Mouse (Mus musculus): ENCODE results near the gene Abtb2. TPM values are rescaled to one million over a fixed set of nuclear protein-coding genes. Genes with fewer than 3 reads are reported as not detected.
"Not testable (repeated sequence)": the region's sequence is repeated elsewhere in the genome, so short reads cannot be mapped to it uniquely, and the experiment has no call there.

Abtb2 gene
- 0.84 and 4.2 TPM in 2 replicates for polyA plus RNA-seq (2011; ENCODE audit: insufficient read depth, insufficient read length, low replicate concordance, missing spikeins)

DNA sequence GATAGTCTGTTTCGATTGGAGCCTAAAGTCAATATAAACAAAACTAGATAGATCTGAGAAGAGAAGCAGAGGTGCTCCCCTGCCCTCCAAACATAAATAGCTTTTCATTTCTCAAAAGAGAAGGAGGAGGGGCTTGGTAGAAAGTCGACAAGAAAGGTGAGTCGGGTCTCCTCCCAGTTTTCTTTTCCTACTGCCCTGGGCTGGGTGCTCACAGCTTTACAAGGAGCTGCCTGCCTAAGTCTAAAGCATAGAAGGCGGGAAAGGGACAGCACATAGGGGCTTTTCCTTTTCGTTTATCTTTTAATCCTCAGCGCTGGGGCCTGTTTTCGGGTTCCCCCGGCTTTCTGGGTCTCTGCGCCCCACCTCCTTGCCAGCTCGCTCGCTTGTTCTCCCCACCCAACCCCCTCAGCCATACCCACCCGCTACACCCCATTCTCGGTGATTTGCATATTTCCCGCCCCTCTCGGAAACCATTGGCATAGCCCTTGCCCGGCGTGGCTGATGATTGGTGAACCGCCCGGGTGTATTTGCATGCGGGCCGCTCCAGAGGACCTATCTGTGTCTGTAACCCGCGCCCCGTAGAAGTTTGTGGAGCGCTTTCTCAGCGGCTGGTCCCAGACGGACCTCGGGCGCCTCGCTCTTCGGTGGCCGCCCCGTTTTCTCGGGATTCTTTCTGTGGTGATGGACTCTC, at the start of gene Abtb2:
Gene Abtb2, plus strand, starts transcription at position 579 of the 691 bp plus-strand sequence.
- Histone ChIP-seq H3K4me3 (replicated peaks; ENCODE audit: control insufficient read depth, low read depth, low read length) (peak within 1 kb of the TSS; percentile 89), H3K27ac (ENCODE audit: control insufficient read depth, insufficient read depth, low read depth, low read length, poor library complexity) (peak within 1 kb of the TSS; percentile 95), H3K4me1 (ENCODE audit: control insufficient read depth, insufficient read depth, low read length) (no peaks in the 10 kb centered on the region)
- under 1% methylated on average over 34 of the region's 34 CpGs for WGBS
- TF ChIP-seq CTCF (IDR thresholded peaks at IDR 0.05; ENCODE audit: control insufficient read depth, insufficient read depth, low read length) (no peak), POLR2A (IDR thresholded peaks at IDR 0.05; ENCODE audit: borderline replicate concordance, control insufficient read depth, low read depth, low read length) (peak; percentile 76; the same call in 1 of the 2 replicates)

DNA sequence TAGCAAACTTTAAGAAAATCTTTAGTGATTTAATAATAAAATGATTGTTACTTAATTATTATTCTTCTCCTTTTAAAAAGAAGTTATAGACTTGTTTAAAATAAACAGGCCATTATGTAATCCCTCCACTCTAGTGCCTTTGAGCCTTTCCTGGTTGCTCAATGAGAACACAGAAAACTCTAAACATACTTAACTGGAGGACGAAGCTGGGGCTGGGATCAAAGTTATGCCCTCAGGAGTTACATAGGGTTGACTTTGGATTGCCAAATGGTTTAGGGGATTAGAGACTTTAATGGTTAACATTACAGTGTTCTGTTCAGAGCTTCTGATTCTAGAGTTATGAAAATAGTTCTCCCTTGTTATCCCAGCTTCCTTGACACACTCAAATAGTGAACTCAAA, 49.6 kb upstream of the Abtb2 start:
- no peak overlapping the region for H3K27ac ChIP-seq (ENCODE audit: control insufficient read depth, insufficient read depth, low read depth, low read length, poor library complexity)
- WGBS = 49% methylated on average over 1 of the region's 1 CpGs

DNA sequence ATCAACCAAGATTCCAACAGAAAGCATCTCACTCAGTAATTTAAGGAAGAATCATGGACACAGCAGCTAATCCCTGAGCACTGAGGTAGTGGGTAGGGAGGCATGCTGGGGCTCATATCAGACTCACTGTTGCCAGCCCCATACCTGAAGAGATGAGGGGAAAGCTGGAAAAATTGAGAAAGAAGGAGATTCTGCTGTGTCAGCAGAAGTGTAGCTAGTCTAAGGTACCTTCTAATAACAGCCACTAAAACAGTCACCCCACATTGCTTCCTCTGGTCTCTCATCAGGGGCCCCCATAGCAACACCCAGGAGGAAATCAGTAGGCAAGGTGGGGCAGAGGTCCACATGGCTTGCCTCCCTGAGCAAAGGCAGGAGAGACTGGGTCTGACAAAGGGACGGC, 40.5 kb upstream of the Abtb2 start:
- TF ChIP-seq POLR2A (IDR thresholded peaks at IDR 0.05; ENCODE audit: borderline replicate concordance, control insufficient read depth, low read depth, low read length) (no peak), CTCF (IDR thresholded peaks at IDR 0.05; ENCODE audit: control insufficient read depth, insufficient read depth, low read length) (no peak)
- WGBS = 80% methylated on average over 1 of the region's 1 CpGs

More for the DNA sequence above, 49.6 kb upstream of the Abtb2 start:
- no peaks in the 10 kb centered on the region for H3K4me1 ChIP-seq (ENCODE audit: control insufficient read depth, insufficient read depth, low read length)
- no peak overlapping the region for H3K4me3 ChIP-seq (replicated peaks; ENCODE audit: control insufficient read depth, low read depth, low read length)
- TF ChIP-seq CTCF (IDR thresholded peaks at IDR 0.05; ENCODE audit: control insufficient read depth, insufficient read depth, low read length) (no peak), POLR2A (IDR thresholded peaks at IDR 0.05; ENCODE audit: borderline replicate concordance, control insufficient read depth, low read depth, low read length) (no peak)

DNA sequence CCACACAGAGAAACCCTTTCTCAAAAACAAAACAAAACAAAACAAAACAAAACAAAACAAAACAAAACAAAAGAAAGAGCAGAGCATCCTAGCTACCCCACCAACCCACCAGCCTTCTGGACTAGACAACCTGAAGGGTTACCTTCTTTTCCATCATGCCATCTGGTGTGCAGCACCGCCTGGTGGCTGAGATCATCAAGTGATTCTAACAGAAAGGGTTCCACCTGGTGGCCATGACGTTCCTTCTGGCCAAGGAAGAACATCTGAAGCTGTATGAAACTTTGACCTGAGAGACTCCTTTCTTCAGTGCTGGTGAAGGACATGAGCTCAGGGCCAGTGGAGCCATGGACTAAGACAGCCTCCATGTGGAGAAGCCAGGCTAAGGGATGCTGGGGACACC, 19.0 kb upstream of the Abtb2 start:
- TF ChIP-seq POLR2A (IDR thresholded peaks at IDR 0.05; ENCODE audit: borderline replicate concordance, control insufficient read depth, low read depth, low read length) = no peak
- TF ChIP-seq CTCF (IDR thresholded peaks at IDR 0.05; ENCODE audit: control insufficient read depth, insufficient read depth, low read length) = peak; percentile 96
- no peak overlapping the region for H3K27ac ChIP-seq (ENCODE audit: control insufficient read depth, insufficient read depth, low read depth, low read length, poor library complexity)
- H3K4me1 ChIP-seq (ENCODE audit: control insufficient read depth, insufficient read depth, low read length) = no peaks in the 10 kb centered on the region
- WGBS = 2% methylated on average over 2 of the region's 2 CpGs
- no peak overlapping the region for H3K4me3 ChIP-seq (replicated peaks; ENCODE audit: control insufficient read depth, low read depth, low read length)

More for the DNA sequence above, 40.5 kb upstream of the Abtb2 start:
- no peak overlapping the region for H3K4me3 ChIP-seq (replicated peaks; ENCODE audit: control insufficient read depth, low read depth, low read length)
- H3K4me1 ChIP-seq (ENCODE audit: control insufficient read depth, insufficient read depth, low read length) = no peaks in the 10 kb centered on the region
- no peak overlapping the region for H3K27ac ChIP-seq (ENCODE audit: control insufficient read depth, insufficient read depth, low read depth, low read length, poor library complexity)

- H3K27ac ChIP-seq (ENCODE audit: control insufficient read depth, insufficient read depth, low read depth, low read length, poor library complexity); H3K4me3 ChIP-seq (replicated peaks; ENCODE audit: control insufficient read depth, low read depth, low read length); H3K4me1 ChIP-seq (ENCODE audit: control insufficient read depth, insufficient read depth, low read length): not testable (repeated sequence)
- WGBS = 87% methylated on average over 2 of the region's 2 CpGs
Measured at GRCm38 (mm10) chr2:103550301-103550700, 15.8 kb upstream of the Abtb2 start.

DNA sequence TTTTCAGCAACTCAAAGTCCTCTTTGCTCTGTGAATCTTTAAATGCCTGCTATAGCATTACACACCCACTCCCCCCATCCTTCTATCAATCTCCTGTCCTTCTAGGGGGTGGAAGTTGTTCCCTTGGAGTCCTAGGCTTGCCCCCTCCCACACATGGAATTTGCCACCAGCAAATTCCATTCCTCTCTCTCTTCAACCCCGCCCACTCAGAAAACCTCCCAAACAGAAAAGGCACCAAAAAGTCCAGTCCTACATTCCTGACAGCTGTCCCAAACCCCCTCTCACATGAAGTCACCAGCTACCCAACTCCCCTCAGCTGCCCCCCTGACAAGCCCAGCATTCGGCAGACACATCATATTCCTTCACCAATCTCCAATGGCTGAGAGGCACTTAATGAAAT, 12.1 kb upstream of the Abtb2 start:
- no peak overlapping the region for H3K4me3 ChIP-seq (replicated peaks; ENCODE audit: control insufficient read depth, low read depth, low read length)
- 67% methylated on average over 2 of the region's 2 CpGs for WGBS
- no peak for TF ChIP-seq POLR2A (IDR thresholded peaks at IDR 0.05; ENCODE audit: borderline replicate concordance, control insufficient read depth, low read depth, low read length)
- TF ChIP-seq CTCF (IDR thresholded peaks at IDR 0.05; ENCODE audit: control insufficient read depth, insufficient read depth, low read length) = no peak
- H3K27ac ChIP-seq (ENCODE audit: control insufficient read depth, insufficient read depth, low read depth, low read length, poor library complexity) = no peak overlapping the region
- no peaks in the 10 kb centered on the region for H3K4me1 ChIP-seq (ENCODE audit: control insufficient read depth, insufficient read depth, low read length)

GRCm38 (mm10) chr2:103556125-103556877, 9.8 kb upstream of the Abtb2 start:
- Histone ChIP-seq H3K4me3 (replicated peaks; ENCODE audit: control insufficient read depth, low read depth, low read length) (no peak overlapping the region), H3K27ac (ENCODE audit: control insufficient read depth, insufficient read depth, low read depth, low read length, poor library complexity) (no peak overlapping the region), H3K4me1 (ENCODE audit: control insufficient read depth, insufficient read depth, low read length) (no peaks in the 10 kb centered on the region)
- peak; percentile 25; the same call in 1 of the 2 replicates for TF ChIP-seq CTCF (IDR thresholded peaks at IDR 0.05; ENCODE audit: control insufficient read depth, insufficient read depth, low read length)
- TF ChIP-seq POLR2A (IDR thresholded peaks at IDR 0.05; ENCODE audit: borderline replicate concordance, control insufficient read depth, low read depth, low read length) = no peak
- WGBS = 64% methylated on average over 10 of the region's 10 CpGs

DNA sequence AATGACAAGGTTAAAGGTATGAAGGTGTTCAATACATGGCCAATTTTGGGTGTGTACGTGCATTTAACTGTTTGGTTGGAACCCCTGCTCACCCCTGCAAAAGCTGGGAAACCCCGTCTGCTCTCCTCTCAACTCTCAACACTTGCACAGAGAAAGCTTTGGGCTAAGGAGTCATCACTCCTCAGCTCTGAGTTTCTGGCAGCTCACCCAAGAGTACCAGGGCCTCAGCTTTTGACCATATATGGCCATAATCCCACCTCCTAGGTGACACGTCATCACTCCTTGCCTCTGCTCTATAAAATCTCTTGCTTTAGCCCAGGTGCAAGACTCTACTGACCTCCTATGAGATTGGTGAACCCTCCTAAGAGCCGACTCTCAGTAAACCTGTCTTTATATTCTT, 5.2 kb upstream of the Abtb2 start:
- WGBS = 64% methylated on average over 4 of the region's 4 CpGs

More for the DNA sequence above, 5.2 kb upstream of the Abtb2 start:
- Histone ChIP-seq H3K4me1 (ENCODE audit: control insufficient read depth, insufficient read depth, low read length) (no peaks in the 10 kb centered on the region), H3K27ac (ENCODE audit: control insufficient read depth, insufficient read depth, low read depth, low read length, poor library complexity) (no peak overlapping the region), H3K4me3 (replicated peaks; ENCODE audit: control insufficient read depth, low read depth, low read length) (no peak overlapping the region)
- no peak for TF ChIP-seq CTCF (IDR thresholded peaks at IDR 0.05; ENCODE audit: control insufficient read depth, insufficient read depth, low read length)
- TF ChIP-seq POLR2A (IDR thresholded peaks at IDR 0.05; ENCODE audit: borderline replicate concordance, control insufficient read depth, low read depth, low read length) = no peak

All from bone marrow, adult 2 months (tissue).